ENCODE assay signal across 8 mouse cellular contexts in the genomic region with DNA sequence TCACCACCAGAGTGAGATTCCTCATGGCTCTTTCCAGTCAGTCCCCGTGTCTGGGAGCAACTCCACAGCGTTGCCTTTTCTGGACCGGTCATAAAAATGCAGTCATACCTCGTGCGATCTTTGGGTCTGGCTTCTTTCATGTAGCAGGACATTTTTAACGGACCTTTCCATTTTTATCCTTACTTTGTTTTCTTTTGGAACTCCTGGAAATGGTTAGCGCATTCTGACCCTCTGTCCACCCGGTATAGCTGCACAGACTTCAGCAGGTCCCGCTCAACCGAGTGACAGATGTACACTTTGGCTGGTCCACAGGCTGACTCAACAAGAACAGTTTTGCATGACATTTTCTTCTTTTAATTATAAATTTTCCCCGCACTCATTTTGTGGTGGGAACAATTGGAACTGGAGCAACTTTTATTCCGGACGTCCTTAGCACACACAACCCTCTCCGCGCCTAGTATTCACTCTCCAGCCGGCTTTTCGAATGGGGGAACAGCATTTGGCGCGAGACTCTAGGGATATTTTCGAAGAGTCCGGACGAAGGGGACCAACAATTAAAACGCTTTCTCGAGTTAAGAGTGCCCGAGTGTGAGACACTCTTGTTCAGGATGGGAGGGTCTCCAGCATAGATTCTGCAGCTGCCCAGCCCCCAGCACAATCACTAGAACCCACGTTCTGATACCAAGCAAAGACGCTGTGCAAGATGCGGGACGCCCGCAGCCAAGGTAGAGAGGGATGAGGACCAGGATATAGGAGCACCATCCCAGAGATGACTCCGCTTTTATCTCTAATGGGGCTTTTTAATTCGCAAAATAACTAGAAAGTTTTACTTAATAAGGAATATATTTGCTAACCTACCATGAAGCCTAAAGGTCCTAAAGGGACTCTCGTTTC. TPM values are rescaled to one million over a fixed set of nuclear protein-coding genes. Genes with fewer than 3 reads are reported as not detected.
DNase-seq lines count a peak whose midpoint lies in the region; ATAC-seq and TF ChIP-seq lines count a peak whose summit lies in the region.

A gene (minus strand): TSS at position 211 of the 894 bp plus-strand sequence.

- in situ Hi-C loops in CH12.LX (cut with MboI; ENCODE audit: low pct_ligation_motif_present, low pct_unique_long_range_greater_than_20kb, low sequenced_read_pairs) = loop anchor here (10.0 kb wide), 1 partner anchor 173 kb away; no protein-coding TSS in a partner anchor

- no peak for TF ChIP-seq RAD21 in CH12.LX (IDR thresholded peaks at IDR 0.05; ENCODE audit: low read depth, low read length)

- TF ChIP-seq POLR2A in CH12.LX (IDR thresholded peaks at IDR 0.05; ENCODE audit: low read depth, low read length) = no peak

- no peak for TF ChIP-seq CTCF in CH12.LX (conservative IDR thresholded peaks at IDR 0.05 in 1 of 2, IDR thresholded peaks at IDR 0.05 in 1 of 2; ENCODE audit: low read depth in 2 of 2, low read length in 2 of 2)

- no peaks in the 10 kb centered on the region for H3K9me3 ChIP-seq in erythroblast, embryonic 14.5 days (ENCODE audit: control insufficient read depth, low read length)
- H3K9me3 ChIP-seq in CH12.LX (replicated peaks; ENCODE audit: low read length) = no peaks in the 10 kb centered on the region
- H3K9me3 ChIP-seq in forebrain, embryonic 10.5 days = no peaks in the 10 kb centered on the region
- no peaks in the 10 kb centered on the region for H3K9me3 ChIP-seq in liver, embryonic 11.5 days (ENCODE audit: control insufficient read depth, low read length)
- H3K9me3 ChIP-seq in stomach, embryonic 16.5 days (replicated peaks; ENCODE audit: control insufficient read depth, low read length) = no peaks in the 10 kb centered on the region

- no peak for ATAC-seq in erythroblast, adult 5-6 weeks (replicated peaks; ENCODE audit: low FRiP score, poor library complexity, severe bottlenecking)
- ATAC-seq in liver, embryonic 11.5 days (replicated peaks; ENCODE audit: low FRiP score) = no peak
- no peak for ATAC-seq in stomach, embryonic 16.5 days (ENCODE audit: insufficient read depth, low FRiP score)
- no peak for ATAC-seq in monocyte, adult 5-6 weeks (replicated peaks; ENCODE audit: insufficient number of reproducible peaks, low FRiP score, low TSS enrichment, poor library complexity, severe bottlenecking)

- H3K27ac ChIP-seq in CH12.LX (ENCODE audit: insufficient read depth, low read depth) = no peak within 1 kb of the TSS
- peak within 1 kb of the TSS; percentile 83 for H3K27ac ChIP-seq in forebrain, embryonic 10.5 days
- peak within 1 kb of the TSS; percentile 19 for H3K27ac ChIP-seq in liver, embryonic 11.5 days (ENCODE audit: low read depth, low read length)
- peak within 1 kb of the TSS; percentile 49; the same call in 1 of the 2 replicates for H3K27ac ChIP-seq in stomach, embryonic 16.5 days (ENCODE audit: low read length)

- H3K36me3 ChIP-seq in erythroblast, embryonic 14.5 days (ENCODE audit: control insufficient read depth) = peaks cover 24% of the 10 kb centered on the region
- peaks cover 0 to 15% of the 10 kb centered on the region in 2 experiments for H3K36me3 ChIP-seq in CH12.LX (replicated peaks in 1 of 2; ENCODE audit: control insufficient read depth in 1 of 2, insufficient read depth in 1 of 2, low read length in 1 of 2)
- H3K36me3 ChIP-seq in forebrain, embryonic 10.5 days (replicated peaks) = 0 out of 2 replicates have a peak, but pooled peaks cover 3% of the 10 kb centered on the region
- no peaks in the 10 kb centered on the region for H3K36me3 ChIP-seq in liver, embryonic 11.5 days (ENCODE audit: control insufficient read depth, insufficient read depth, low read length)
- no peaks in the 10 kb centered on the region for H3K36me3 ChIP-seq in stomach, embryonic 16.5 days (ENCODE audit: control insufficient read depth, insufficient read depth, low read length)

- 7% methylated on average over 33 of the region's 33 CpGs for WGBS in forebrain, embryonic 10.5 days
- 7% methylated on average over 33 of the region's 33 CpGs for WGBS in liver, embryonic 11.5 days
- 4% methylated on average over 33 of the region's 33 CpGs for WGBS in stomach, embryonic 16.5 days

- peaks cover 68% of the 10 kb centered on the region for H3K4me1 ChIP-seq in erythroblast, embryonic 14.5 days (ENCODE audit: control insufficient read depth)
- peaks cover 6 to 45% of the 10 kb centered on the region in 2 experiments; a peak in 3 of 4 replicates for H3K4me1 ChIP-seq in CH12.LX (ENCODE audit: control insufficient read depth in 1 of 2, insufficient read depth in 2 of 2)
- peaks cover 43% of the 10 kb centered on the region for H3K4me1 ChIP-seq in forebrain, embryonic 10.5 days
- H3K4me1 ChIP-seq in liver, embryonic 11.5 days (replicated peaks; ENCODE audit: control insufficient read depth, insufficient read depth, low read length) = peaks cover 23% of the 10 kb centered on the region
- peaks cover 10% of the 10 kb centered on the region for H3K4me1 ChIP-seq in stomach, embryonic 16.5 days (ENCODE audit: control insufficient read depth, insufficient read depth, low read length)

- no peak for TF ChIP-seq EP300 in CH12.LX (IDR thresholded peaks at IDR 0.05; ENCODE audit: low read length)

- H3K27me3 ChIP-seq in erythroblast, embryonic 14.5 days (ENCODE audit: control insufficient read depth) = peaks cover 9% of the 10 kb centered on the region; the same call in 1 of the 2 replicates
- no peaks in the 10 kb centered on the region for H3K27me3 ChIP-seq in CH12.LX (replicated peaks)
- peaks cover 52% of the 10 kb centered on the region for H3K27me3 ChIP-seq in forebrain, embryonic 10.5 days (ENCODE audit: poor library complexity, severe bottlenecking)
- H3K27me3 ChIP-seq in liver, embryonic 11.5 days (replicated peaks; ENCODE audit: control insufficient read depth, insufficient read depth, low read length) = no peaks in the 10 kb centered on the region
- H3K27me3 ChIP-seq in stomach, embryonic 16.5 days (ENCODE audit: control insufficient read depth, insufficient read depth, low read length) = no peaks in the 10 kb centered on the region

- no peaks in the 10 kb centered on the region for H3K79me2 ChIP-seq in CH12.LX (replicated peaks; ENCODE audit: control insufficient read depth, extremely low read depth, insufficient read depth, poor library complexity, severe bottlenecking)

- H3K4me3 ChIP-seq in erythroblast, embryonic 14.5 days (replicated peaks) = peak within 1 kb of the TSS; percentile 92
- H3K4me3 ChIP-seq in CH12.LX (replicated peaks in 1 of 3; ENCODE audit: low read depth in 2 of 3, low read length in 2 of 3, poor library complexity in 1 of 3) = peak within 1 kb of the TSS; percentile 52 to 80 (median 73)
- H3K4me3 ChIP-seq in forebrain, embryonic 10.5 days = peak within 1 kb of the TSS; percentile 65
- peak within 1 kb of the TSS; percentile 77 for H3K4me3 ChIP-seq in liver, embryonic 11.5 days (ENCODE audit: low read depth, low read length)
- H3K4me3 ChIP-seq in stomach, embryonic 16.5 days (replicated peaks; ENCODE audit: low read length) = peak within 1 kb of the TSS; percentile 77

- peak within 1 kb of the TSS; percentile 85 for H3K4me2 ChIP-seq in CH12.LX (ENCODE audit: insufficient read depth, low read depth, poor library complexity, severe bottlenecking)
- H3K4me2 ChIP-seq in liver, embryonic 11.5 days = peak within 1 kb of the TSS; percentile 98
- H3K4me2 ChIP-seq in stomach, embryonic 16.5 days (ENCODE audit: low read depth, low read length) = peak within 1 kb of the TSS; percentile 94

- no peak for DNase-seq in CH12.LX (ENCODE audit: extremely low read depth)
- DNase-seq in forebrain, embryonic 10.5 days (ENCODE audit: extremely low spot score, low spot score) = peak; percentile 49
- no peak for DNase-seq in liver, embryonic 11.5 days (ENCODE audit: low spot score)
- no peak for DNase-seq in left cerebral cortex, postnatal 14 days (ENCODE audit: low spot score in 2 of 2)

- dilution Hi-C loops in CH12.LX (cut with MboI; ENCODE audit: extremely low pct_ligation_motif_present, extremely low pct_unique_long_range_greater_than_20kb, low sequenced_read_pairs) = no loop called here

- intact Hi-C loops in left cerebral cortex, postnatal 14 days (cut with DNase I) = loop anchor here (2.0 kb wide), 2 partner anchors 57 to 77 kb away; a partner anchor contains a TSS

- peak within 1 kb of the TSS; percentile 79 for H3K9ac ChIP-seq in CH12.LX (ENCODE audit: insufficient read depth, low read depth)
- H3K9ac ChIP-seq in liver, embryonic 11.5 days (ENCODE audit: low read depth, low read length) = peak within 1 kb of the TSS; percentile 83
- H3K9ac ChIP-seq in stomach, embryonic 16.5 days (ENCODE audit: low read length) = peak within 1 kb of the TSS; percentile 77

TF ChIP-seq in CH12.LX, 34 proteins besides CTCF, POLR2A, EP300 and RAD21:
- TF ChIP-seq IRF4 (IDR thresholded peaks at IDR 0.05; ENCODE audit: low read depth, low read length) (no peak), ETS1 (conservative IDR thresholded peaks at IDR 0.05; ENCODE audit: low read depth, low read length) (no peak), ZKSCAN1 (IDR thresholded peaks at IDR 0.05; ENCODE audit: borderline replicate concordance, low read depth, low read length) (no peak), UBTF (IDR thresholded peaks at IDR 0.05; ENCODE audit: low read depth, low read length) (no peak)
TF ChIP-seq in CH12.LX: peak in this region for 0.

RNA-seq across cellular contexts. Expression of the gene that starts here (rescaled TPM):
- polyA plus RNA-seq in erythroblast, embryonic 14.5 days (2012) = 0.07 TPM in 1 of 2 replicates, not detected in the other
- not detected in 2 replicates for total RNA-seq in erythroblast, adult 5-6 weeks (2015; ENCODE audit: low replicate concordance)
- total RNA-seq in erythroblast, adult 5-6 weeks (2017; ENCODE audit: low replicate concordance) = not detected in 2 replicates
- total RNA-seq in CH12.LX (2012; rRNA removed) (0.25 TPM in 1 of 2 replicates, not detected in the other), CH12.LX (2014; rRNA removed) (not detected in 2 replicates)
- 1.1 and 1.5 TPM in 2 replicates for polyA plus RNA-seq in CH12.LX (2012; ENCODE audit: insufficient read length, low read depth)
- 0.21 and 0.25 TPM in 2 replicates for polyA plus RNA-seq in forebrain, embryonic 10.5 days (2016; fragmentation: Nextera tagmentation; extraction: Ambion mirVana)
- polyA plus RNA-seq in liver, embryonic 11.5 days (2014; fragmentation: Nextera tagmentation; extraction: Ambion mirVana) = 0.25 and 0.49 TPM in 2 replicates
- 0.70 and 0.87 TPM in 2 replicates for polyA plus RNA-seq in stomach, embryonic 16.5 days (2015; fragmentation: Nextera tagmentation; extraction: Ambion mirVana)
- total RNA-seq in monocyte, adult 5-6 weeks (2017) = 9.8 to 11.3 TPM (median 10.5 TPM) in 3 replicates
- total RNA-seq in left cerebral cortex, postnatal 14 days (2021) = 1 to 10 TPM in 1 of 2 experiments, not detected in 1; 1.6 TPM

Comparison
In these comparisons a context has a peak if more than half of its experiments do, and no peak if none do; other contexts are left out.
1. Peak in DNase-seq, H3K4me3 ChIP-seq and H3K27ac ChIP-seq in forebrain, embryonic 10.5 days; RNA of the gene not detected or under 1 TPM.